Mouse (Mus musculus) urinary bladder, adult 2 months (tissue): Measurements from ENCODE around the gene Utp11. TPM values are rescaled to one million over a fixed set of nuclear protein-coding genes. Genes with fewer than 3 reads are reported as not detected.

Experiments used
- DNase-seq: peaks from one replicate; pipeline ENCODE4 v3.0.0; 2022; ENCODE audit warnings: low spot score
- polyA plus RNA-seq: library from polyadenylated mRNA; depleted of rRNA; stranded (reverse); fragments of >200 nt; gene quantifications from 2 replicates; pipeline ENCODE4 v1.2.3, GENCODE M21; 2012

The Utp11 gene
- polyA plus RNA-seq, 1 experiment: 32.9 TPM

- no peak for DNase-seq
Observed at GRCm38 (mm10) chr4:124672347-124673320, 20.8 kb downstream of the Utp11 start.

GRCm38 (mm10) chr4:124671583-124671982 is 21.8 kb downstream of the Utp11 start:
- DNase-seq: no peak

GRCm38 (mm10) chr4:124670232-124670631 is 23.2 kb downstream of the Utp11 start:
- no peak for DNase-seq

GRCm38 (mm10) chr4:124668078-124668477 is 25.3 kb downstream of the Utp11 start:
- no peak for DNase-seq

- no peak for DNase-seq
Observed at GRCm38 (mm10) chr4:124667476-124668033, 25.8 kb downstream of the Utp11 start.

- no peak for DNase-seq
Observed at GRCm38 (mm10) chr4:124664604-124665003, 28.8 kb downstream of the Utp11 start.

- DNase-seq: no peak
Observed at GRCm38 (mm10) chr4:124664185-124664584, 29.2 kb downstream of the Utp11 start.

- no peak for DNase-seq
Observed at GRCm38 (mm10) chr4:124663034-124663433, 30.4 kb downstream of the Utp11 start.

- DNase-seq: no peak
Observed at GRCm38 (mm10) chr4:124660603-124661002, 32.8 kb downstream of the Utp11 start.

- DNase-seq: no peak
Observed at GRCm38 (mm10) chr4:124659251-124660217, 33.9 kb downstream of the Utp11 start.

- DNase-seq: no peak
Observed at GRCm38 (mm10) chr4:124658412-124658851, 35.0 kb downstream of the Utp11 start.

- DNase-seq: no peak
Observed at GRCm38 (mm10) chr4:124657781-124658180, 35.6 kb downstream of the Utp11 start.

- peak; percentile 57 for DNase-seq
Observed at GRCm38 (mm10) chr4:124656854-124657650, 36.3 kb downstream of the Utp11 start.

GRCm38 (mm10) chr4:124656518-124656853 is 36.9 kb downstream of the Utp11 start, which contains the start of gene Pou3f1:
Pou3f1 (plus strand) TSS chr4:124656807.
- DNase-seq: no peak

GRCm38 (mm10) chr4:124652886-124653285 is 40.5 kb downstream of the Utp11 start:
- DNase-seq: no peak

- no peak for DNase-seq
Observed at GRCm38 (mm10) chr4:124647909-124648308, 45.5 kb downstream of the Utp11 start.

GRCm38 (mm10) chr4:124646591-124646990 is 46.8 kb downstream of the Utp11 start:
- DNase-seq: no peak

- DNase-seq: no peak
Observed at GRCm38 (mm10) chr4:124644974-124645433, 48.4 kb downstream of the Utp11 start.

GRCm38 (mm10) chr4:124643859-124644258 is 49.5 kb downstream of the Utp11 start:
- no peak for DNase-seq

GRCm38 (mm10) chr4:124639715-124640114 is 53.7 kb downstream of the Utp11 start:
- DNase-seq: no peak

- DNase-seq: no peak
Observed at GRCm38 (mm10) chr4:124633281-124633680, 60.1 kb downstream of the Utp11 start.
